Mouse (Mus musculus): ENCODE measurements at regions not wholly inside any gene's neighbourhood (a gene's known extent, or its start where the extent isn't known, plus 50 kb on each side); places are given as distances from the start of the nearest gene placed in this dataset.

DNA sequence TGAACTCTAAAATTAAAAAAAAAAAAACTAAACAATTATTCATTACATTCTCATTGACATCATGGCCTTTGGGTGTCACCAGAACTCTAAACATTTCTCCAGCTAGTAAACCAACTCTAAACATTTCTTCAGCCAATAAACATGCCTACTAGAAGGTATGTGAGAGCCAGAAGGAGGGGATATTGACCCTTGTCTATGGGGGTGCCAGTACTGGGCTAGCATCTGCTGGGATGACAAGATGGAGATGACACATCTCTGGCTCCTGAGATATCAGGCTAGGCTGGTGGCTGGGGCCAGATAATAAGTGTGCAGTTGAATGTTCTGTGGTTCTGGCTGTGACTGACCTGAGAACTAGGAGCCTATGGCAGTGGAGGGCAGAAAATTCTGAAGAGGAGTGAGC is 144.6 kb downstream of the Tmem38b start:
- H3K36me3 ChIP-seq (replicated peaks): no peaks in the 10 kb centered on the region
- H3K4me1 ChIP-seq: no peaks in the 10 kb centered on the region
- H3K27ac ChIP-seq: no peak overlapping the region
- DNase-seq (ENCODE audit: extremely low spot score, low spot score): no peak
- no peak overlapping the region for H3K4me3 ChIP-seq
- no peaks in the 10 kb centered on the region for H3K27me3 ChIP-seq (ENCODE audit: poor library complexity, severe bottlenecking)
- peaks cover 10% of the 10 kb centered on the region; the same call in 1 of the 2 replicates for H3K9me3 ChIP-seq

DNA sequence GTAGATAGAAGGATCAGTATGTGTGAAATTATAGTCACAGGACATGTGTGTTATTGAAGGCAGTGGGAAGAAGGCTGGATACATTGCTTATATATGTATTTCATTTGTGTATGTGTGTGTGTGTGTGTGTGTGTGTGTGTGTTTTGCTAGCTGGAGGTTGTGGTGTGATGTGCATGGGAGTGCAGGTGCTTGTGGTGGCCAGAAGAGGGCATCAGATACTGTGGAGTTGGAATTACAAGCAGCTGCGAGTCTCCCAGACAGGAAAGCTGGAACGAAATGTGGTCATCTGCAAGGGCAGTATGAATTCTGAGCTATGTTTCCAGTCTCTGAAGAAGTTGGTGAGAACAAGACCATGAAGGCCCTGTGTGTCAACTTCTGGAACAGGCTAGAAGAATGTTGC is 145.1 kb downstream of the Tmem38b start:
- Histone ChIP-seq H3K9me3 (peaks cover 10% of the 10 kb centered on the region; the same call in 1 of the 2 replicates), H3K27me3 (ENCODE audit: poor library complexity, severe bottlenecking) (no peaks in the 10 kb centered on the region), H3K27ac (no peak overlapping the region), H3K4me3 (no peak overlapping the region), H3K4me1 (no peaks in the 10 kb centered on the region), H3K36me3 (replicated peaks) (no peaks in the 10 kb centered on the region)
- no peak for DNase-seq (ENCODE audit: extremely low spot score, low spot score)
- 83% methylated on average over 2 of the region's 2 CpGs for WGBS

DNA sequence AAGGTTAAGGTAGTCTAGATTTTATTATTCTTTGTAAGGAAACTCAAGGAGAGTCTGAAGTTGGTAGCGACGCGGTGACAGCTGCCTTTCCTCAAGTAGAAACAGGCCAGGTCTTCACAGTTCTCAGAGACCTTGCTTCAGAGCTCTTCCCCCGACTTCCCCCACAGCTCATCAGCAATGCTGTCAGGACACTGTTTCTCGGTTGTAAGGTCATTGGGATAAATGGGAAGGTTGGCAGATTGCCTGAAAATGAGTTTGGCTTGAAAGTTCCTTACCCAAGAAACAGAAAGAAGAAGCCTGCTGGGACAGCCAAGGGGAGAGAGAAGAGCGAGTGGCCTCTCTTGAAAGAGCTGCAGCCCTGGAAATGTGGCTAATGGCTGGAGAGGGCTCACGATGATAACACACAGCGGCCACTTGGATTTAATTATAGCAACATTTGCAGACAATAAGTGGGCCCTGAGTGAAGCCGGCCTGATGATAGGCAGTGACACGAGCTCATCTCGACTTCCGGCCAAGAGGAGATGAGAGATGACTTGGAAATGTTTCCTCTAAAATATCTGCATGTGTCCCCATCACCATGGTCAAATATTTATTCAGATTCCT is 150.3 kb downstream of the Tmem38b start:
- Histone ChIP-seq H3K27me3 (ENCODE audit: poor library complexity, severe bottlenecking) (no peaks in the 10 kb centered on the region), H3K4me1 (no peaks in the 10 kb centered on the region), H3K36me3 (replicated peaks) (no peaks in the 10 kb centered on the region), H3K9me3 (peaks cover under 1% of the 10 kb centered on the region; the same call in 1 of the 2 replicates), H3K27ac (no peak overlapping the region), H3K4me3 (no peak overlapping the region)
- no peak for DNase-seq (ENCODE audit: extremely low spot score, low spot score)
- 81% methylated on average over 12 of the region's 12 CpGs for WGBS

DNA sequence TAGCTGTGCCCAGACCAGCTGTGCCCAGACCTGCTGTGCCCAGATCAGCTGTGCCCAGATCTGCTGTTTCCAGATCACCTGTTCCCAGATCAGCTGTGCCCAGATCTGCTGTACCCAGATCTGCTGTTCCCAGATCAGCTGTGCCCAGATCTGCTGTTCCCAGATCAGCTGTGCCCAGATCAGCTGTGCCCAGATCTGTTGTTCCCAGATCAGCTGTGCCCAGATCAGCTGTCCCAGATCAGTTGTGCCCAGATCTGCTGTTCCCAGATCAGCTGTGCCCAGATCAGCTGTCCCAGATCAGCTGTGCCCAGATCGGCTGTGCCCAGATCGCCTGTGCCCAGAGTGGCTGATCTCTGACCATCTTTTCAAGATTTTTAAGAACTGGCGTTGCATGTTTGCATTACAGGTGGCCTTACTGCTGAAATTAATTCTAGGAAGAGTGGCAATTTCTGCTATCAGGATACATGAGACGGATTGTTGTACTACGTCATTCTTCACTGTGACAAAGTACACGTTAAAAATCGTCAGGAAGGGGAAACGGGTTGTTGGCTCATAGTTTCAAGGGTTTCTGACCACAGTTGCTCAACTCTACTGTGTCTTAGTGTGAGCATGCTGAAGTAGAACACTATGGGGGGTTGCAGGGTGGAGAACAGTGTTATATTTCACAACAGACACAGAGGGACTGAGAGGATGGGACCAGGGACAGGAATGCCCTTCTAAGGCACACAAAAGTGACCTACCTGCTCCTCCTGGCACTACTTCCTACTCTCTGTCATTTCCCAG is 160.9 kb downstream of the Tmem38b start:
- no peak overlapping the region for H3K4me3 ChIP-seq
- WGBS: 91% methylated on average over 8 of the region's 8 CpGs
- no peak for DNase-seq (ENCODE audit: extremely low spot score, low spot score)
- no peak overlapping the region for H3K27ac ChIP-seq
- H3K4me1 ChIP-seq: no peaks in the 10 kb centered on the region
- H3K9me3 ChIP-seq: no peaks in the 10 kb centered on the region
- no peaks in the 10 kb centered on the region for H3K27me3 ChIP-seq (ENCODE audit: poor library complexity, severe bottlenecking)
- no peaks in the 10 kb centered on the region for H3K36me3 ChIP-seq (replicated peaks)

DNA sequence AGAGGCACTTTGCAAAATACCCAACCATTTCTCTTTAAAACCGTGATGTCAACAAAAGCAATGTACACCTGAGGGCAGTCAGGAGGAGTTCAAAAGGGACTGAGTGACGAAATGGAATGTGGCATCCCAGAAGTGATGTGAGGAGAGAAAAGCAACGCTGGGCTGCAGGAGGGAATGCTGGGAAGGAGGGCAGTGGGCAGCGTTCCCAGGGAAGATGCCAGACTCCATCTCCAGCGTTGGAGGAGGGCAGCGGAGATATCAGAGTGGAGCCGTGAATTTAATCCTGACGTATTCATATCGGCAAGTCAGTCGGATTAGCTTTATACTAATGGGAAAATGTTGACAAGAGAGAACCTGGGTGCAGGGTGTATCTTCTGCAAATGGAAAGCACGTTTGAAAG is 161.7 kb downstream of the Tmem38b start:
- 89% methylated on average over 11 of the region's 11 CpGs for WGBS
- Histone ChIP-seq H3K9me3 (no peaks in the 10 kb centered on the region), H3K4me3 (no peak overlapping the region), H3K27me3 (ENCODE audit: poor library complexity, severe bottlenecking) (no peaks in the 10 kb centered on the region), H3K27ac (no peak overlapping the region), H3K4me1 (no peaks in the 10 kb centered on the region), H3K36me3 (replicated peaks) (no peaks in the 10 kb centered on the region)
- no peak for DNase-seq (ENCODE audit: extremely low spot score, low spot score)

DNA sequence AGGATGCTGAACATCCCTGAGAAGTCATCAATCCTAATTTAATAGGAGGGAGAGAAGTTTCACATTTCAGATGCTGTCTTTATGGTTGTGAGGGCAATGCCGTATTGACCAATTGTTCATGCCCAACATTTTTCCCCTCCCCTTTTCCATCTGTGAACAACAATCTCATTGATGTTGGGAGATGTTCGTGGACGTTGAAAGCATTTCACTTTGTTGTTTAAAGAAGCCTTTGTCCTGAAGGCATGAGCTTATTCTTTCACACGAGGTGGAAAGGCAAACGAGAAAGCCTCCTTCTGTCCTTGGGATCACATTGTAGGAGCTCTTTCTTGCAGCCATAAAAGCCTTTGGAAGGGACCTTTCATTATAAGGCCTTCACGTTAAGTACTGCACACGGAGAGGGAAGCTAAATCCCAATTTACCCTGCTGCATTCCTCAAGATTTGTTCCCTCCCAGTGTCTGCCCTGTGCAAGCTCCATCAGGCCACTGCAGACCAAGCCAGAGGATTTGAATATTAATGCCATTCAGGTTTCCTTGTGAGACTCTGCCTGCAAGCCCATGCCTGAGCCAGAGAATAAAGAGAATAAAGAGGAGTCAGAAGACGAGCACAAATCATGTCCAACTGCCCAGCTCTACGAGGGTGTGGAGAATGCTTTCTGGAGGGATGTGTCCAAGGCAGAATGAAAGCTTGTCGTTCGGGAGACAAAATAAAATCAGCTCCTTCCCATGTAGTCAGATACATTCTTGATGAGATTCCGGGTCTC is 195.4 kb downstream of the Tmem38b start:
- Histone ChIP-seq H3K27me3 (ENCODE audit: poor library complexity, severe bottlenecking) (no peaks in the 10 kb centered on the region), H3K4me3 (peak overlapping the region; percentile 16; the same call in 1 of the 2 replicates), H3K27ac (peak overlapping the region; percentile 87), H3K36me3 (replicated peaks) (no peaks in the 10 kb centered on the region), H3K4me1 (peaks cover 35% of the 10 kb centered on the region), H3K9me3 (no peaks in the 10 kb centered on the region)
- peak; percentile 34 for DNase-seq (ENCODE audit: extremely low spot score, low spot score)
- WGBS: 13% methylated on average over 12 of the region's 12 CpGs

DNA sequence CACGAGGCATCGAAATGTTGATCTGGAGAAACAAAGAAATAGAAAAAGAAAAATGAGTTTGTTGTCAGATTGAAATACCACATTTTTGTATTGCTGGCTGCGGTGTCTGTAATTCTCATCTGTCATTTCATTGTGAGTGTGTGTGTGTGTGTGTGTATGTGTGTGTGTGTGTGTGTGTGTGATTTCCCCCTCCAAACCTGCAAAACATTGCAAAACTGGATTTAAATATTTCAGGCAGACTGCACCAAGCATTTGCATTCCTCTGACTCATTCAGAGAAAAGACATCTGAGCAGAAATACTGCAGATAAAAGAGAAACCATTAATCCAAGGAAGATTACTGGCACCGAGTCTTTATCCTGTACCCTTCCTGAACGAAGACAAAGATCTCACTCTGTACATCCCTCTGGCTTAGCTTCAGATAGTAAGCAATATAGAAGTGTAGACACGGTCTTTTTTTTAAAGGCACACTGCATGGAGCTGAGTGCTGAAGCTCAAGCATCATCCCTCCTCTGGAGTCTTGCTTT is 196.1 kb downstream of the Tmem38b start:
- 46% methylated on average over 6 of the region's 6 CpGs for WGBS
- Histone ChIP-seq H3K27ac (peak overlapping the region; percentile 87), H3K4me3 (peak overlapping the region; percentile 16; the same call in 1 of the 2 replicates), H3K36me3 (replicated peaks) (no peaks in the 10 kb centered on the region), H3K4me1 (peaks cover 37% of the 10 kb centered on the region), H3K27me3 (ENCODE audit: poor library complexity, severe bottlenecking) (no peaks in the 10 kb centered on the region), H3K9me3 (no peaks in the 10 kb centered on the region)
- no peak for DNase-seq (ENCODE audit: extremely low spot score, low spot score)

DNA sequence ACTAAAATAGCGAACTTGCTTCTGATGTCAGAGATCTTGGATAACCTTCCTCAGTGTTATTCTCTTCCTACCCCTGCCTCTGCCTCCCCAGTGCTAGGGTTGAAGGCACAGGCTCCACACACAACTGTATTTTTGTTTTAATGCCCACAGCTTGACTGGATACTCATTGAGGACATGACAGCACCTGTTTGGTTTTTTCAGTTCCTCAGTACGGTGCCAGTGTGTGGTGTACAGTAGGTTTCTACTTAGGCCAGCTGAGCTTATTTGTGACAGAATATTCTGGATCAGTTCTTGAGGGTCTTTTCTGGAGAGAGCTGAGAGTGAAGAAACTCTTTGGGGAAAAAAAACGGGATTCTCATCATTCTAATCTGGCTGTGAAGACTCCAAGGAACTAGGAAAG is 201.1 kb downstream of the Tmem38b start:
- Histone ChIP-seq H3K4me3 (no peak overlapping the region), H3K27ac (peak overlapping the region; percentile 80), H3K36me3 (replicated peaks) (no peaks in the 10 kb centered on the region), H3K27me3 (ENCODE audit: poor library complexity, severe bottlenecking) (no peaks in the 10 kb centered on the region), H3K4me1 (peaks cover 58% of the 10 kb centered on the region), H3K9me3 (no peaks in the 10 kb centered on the region)
- WGBS: 82% methylated on average over 3 of the region's 3 CpGs
- no peak for DNase-seq (ENCODE audit: extremely low spot score, low spot score)

DNA sequence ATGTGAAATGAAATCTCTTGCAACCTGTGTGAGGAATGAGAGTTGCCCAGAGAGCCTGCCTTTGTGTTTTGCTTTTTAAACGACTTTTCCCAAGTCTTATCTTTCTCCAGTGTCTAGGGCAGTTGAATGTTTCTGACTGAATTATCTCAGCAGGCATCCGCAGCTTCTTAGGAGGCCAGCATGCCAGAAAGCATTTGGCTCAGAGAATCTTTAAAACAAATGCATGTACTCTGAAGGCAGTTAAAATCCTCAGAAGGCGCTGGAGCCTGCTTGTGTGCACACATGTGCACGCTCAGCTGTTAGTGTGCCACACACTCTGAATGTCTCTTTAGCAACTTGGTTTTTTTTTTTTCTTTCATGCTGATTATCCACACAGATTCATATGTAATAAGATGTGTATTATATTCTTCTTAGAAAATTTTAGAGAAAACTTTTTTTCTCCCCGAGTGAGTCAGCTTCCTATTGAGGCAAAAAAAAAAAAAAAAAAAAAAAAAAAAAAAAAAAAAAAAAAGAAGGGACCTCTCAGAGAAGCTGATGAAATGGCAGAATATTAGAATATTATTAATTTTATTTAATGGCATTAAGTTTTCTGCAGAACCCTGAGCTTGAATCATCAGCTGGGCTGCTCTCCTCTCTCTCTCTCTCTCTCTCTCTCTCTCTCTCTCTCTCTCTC is 201.9 kb downstream of the Tmem38b start:
- DNase-seq (ENCODE audit: extremely low spot score, low spot score): no peak
- Histone ChIP-seq H3K27me3 (ENCODE audit: poor library complexity, severe bottlenecking) (no peaks in the 10 kb centered on the region), H3K27ac (peak overlapping the region; percentile 84), H3K4me3 (no peak overlapping the region), H3K4me1 (peaks cover 58% of the 10 kb centered on the region), H3K36me3 (replicated peaks) (no peaks in the 10 kb centered on the region), H3K9me3 (no peaks in the 10 kb centered on the region)
- 21% methylated on average over 5 of the region's 5 CpGs for WGBS

DNA sequence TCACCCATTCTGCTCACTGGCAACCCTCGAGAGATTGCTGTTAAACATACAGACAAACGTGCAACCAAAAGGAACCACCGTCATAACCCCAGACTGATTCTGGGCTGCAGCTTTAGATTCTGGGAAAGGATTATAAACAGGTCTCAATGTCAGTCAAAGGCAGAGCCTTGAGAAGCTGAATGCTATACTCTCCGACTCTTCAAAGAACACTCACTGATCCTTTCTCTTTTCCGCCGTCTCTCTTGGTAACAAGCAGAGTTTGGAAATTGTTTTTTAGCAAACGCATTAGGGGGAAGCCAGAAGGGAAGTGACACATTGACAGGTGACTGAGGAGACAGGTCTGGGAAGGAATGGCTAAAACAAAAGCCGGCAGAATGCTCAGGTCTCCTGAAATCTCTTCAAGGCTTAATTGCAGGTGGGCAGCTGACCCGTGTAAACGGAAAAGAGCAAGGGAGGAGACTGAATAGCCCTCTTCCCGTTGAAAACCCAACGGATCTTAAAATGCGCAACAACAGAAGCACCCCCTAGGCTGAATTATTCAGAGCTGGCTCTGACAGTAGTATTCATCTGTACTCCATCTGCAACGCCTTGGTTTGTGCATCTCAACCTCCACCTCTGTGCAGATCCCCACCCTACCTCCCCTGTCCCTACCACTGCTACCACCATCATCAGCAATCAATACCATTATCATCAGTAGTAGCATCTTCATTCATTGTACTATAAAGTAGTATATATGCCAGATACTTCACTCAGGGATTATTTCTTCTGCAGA is 219.6 kb downstream of the Tmem38b start:
- no peak for DNase-seq (ENCODE audit: extremely low spot score, low spot score)
- Histone ChIP-seq H3K9me3 (no peaks in the 10 kb centered on the region), H3K4me1 (peaks cover 11% of the 10 kb centered on the region), H3K36me3 (replicated peaks) (no peaks in the 10 kb centered on the region), H3K27ac (no peak overlapping the region), H3K4me3 (no peak overlapping the region), H3K27me3 (ENCODE audit: poor library complexity, severe bottlenecking) (no peaks in the 10 kb centered on the region)
- WGBS: 45% methylated on average over 14 of the region's 14 CpGs

DNA sequence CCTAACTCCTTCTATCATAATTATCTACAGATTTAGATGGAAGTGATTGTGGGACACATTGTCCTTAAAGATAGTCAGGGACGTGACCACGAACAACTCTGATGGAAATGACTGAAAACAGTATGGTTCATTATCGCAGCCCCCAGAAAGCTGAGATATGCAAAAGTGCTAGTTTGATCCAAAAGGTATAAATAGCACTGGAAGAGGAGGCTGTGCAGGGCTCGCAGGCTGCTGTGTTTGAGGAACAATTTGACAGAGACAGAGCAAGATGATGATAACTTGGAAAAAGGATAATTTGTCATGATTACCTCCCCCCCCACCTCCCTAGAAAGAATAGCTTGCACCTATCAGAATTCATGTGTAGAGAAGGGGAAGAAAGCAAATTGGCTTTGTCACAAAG is 238.5 kb downstream of the Tmem38b start:
- no peak for DNase-seq (ENCODE audit: extremely low spot score, low spot score)
- H3K4me3 ChIP-seq: no peak overlapping the region
- H3K27me3 ChIP-seq (ENCODE audit: poor library complexity, severe bottlenecking): no peaks in the 10 kb centered on the region
- no peak overlapping the region for H3K27ac ChIP-seq
- H3K36me3 ChIP-seq (replicated peaks): no peaks in the 10 kb centered on the region
- 93% methylated on average over 4 of the region's 4 CpGs for WGBS
- H3K9me3 ChIP-seq: peaks cover 10% of the 10 kb centered on the region
- no peaks in the 10 kb centered on the region for H3K4me1 ChIP-seq

DNA sequence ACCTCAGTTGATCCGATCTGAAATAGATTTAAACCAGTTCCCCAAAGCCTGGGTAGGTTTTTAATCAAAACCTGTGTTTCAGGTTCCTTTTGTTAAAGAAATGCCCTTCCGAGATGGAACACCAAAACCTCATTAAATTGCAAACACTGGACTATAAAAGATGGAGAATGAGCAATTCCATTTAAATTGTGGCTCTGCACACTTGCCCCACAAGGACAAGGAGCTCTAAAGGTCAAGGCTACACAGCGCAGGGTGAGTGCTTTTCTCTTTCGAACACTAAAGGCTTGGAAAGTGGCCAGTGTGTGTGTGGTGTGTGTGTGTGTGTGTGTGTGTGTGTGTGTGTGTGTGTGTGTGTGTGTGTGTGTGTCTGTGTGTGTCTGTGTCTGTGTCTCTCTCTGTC is 246.1 kb downstream of the Tmem38b start:
- DNase-seq (ENCODE audit: extremely low spot score, low spot score): no peak
- 57% methylated on average over 4 of the region's 4 CpGs for WGBS
- Histone ChIP-seq H3K9me3 (peaks cover 24% of the 10 kb centered on the region), H3K4me3 (no peak overlapping the region), H3K36me3 (replicated peaks) (no peaks in the 10 kb centered on the region), H3K27ac (peak overlapping the region; percentile 87), H3K4me1 (peaks cover 38% of the 10 kb centered on the region), H3K27me3 (ENCODE audit: poor library complexity, severe bottlenecking) (no peaks in the 10 kb centered on the region)
